Mouse (Mus musculus): ENCODE measurements at regions not wholly inside any gene's neighbourhood (a gene's known extent, or its start where the extent isn't known, plus 50 kb on each side); places are given as distances from the start of the nearest gene placed in this dataset.
"Not testable (repeated sequence)": the region's sequence is repeated elsewhere in the genome, so short reads cannot be mapped to it uniquely, and the experiment has no call there.

- not testable (repeated sequence) for DNase-seq (ENCODE audit: low spot score in 2 of 2)
Measured at GRCm38 (mm10) chr14:14478159-14478558, 77.1 kb downstream of the Olfr721-ps1 start.

GRCm38 (mm10) chr14:14481840-14482239 is 80.7 kb downstream of the Olfr721-ps1 start:
- DNase-seq (ENCODE audit: low spot score in 2 of 2): no peak

- no peak for DNase-seq (ENCODE audit: low spot score in 2 of 2)
Measured at GRCm38 (mm10) chr14:14486356-14486755, 85.3 kb downstream of the Olfr721-ps1 start.

GRCm38 (mm10) chr14:14490501-14490900 is 89.4 kb downstream of the Olfr721-ps1 start:
- DNase-seq (ENCODE audit: low spot score in 2 of 2): no peak

GRCm38 (mm10) chr14:14492041-14492440 is 90.9 kb downstream of the Olfr721-ps1 start:
- DNase-seq (ENCODE audit: low spot score in 2 of 2): no peak

- no peak for DNase-seq (ENCODE audit: low spot score in 2 of 2)
Measured at GRCm38 (mm10) chr14:14511927-14512326, 110.8 kb downstream of the Olfr721-ps1 start.

GRCm38 (mm10) chr14:14513056-14513455 is 112.0 kb downstream of the Olfr721-ps1 start:
- no peak for DNase-seq (ENCODE audit: low spot score in 2 of 2)

GRCm38 (mm10) chr14:14513498-14513897 is 112.4 kb downstream of the Olfr721-ps1 start:
- no peak for DNase-seq (ENCODE audit: low spot score in 2 of 2)

GRCm38 (mm10) chr14:14514440-14515172 is 113.5 kb downstream of the Olfr721-ps1 start:
- no peak for DNase-seq (ENCODE audit: low spot score in 2 of 2)

- no peak for DNase-seq (ENCODE audit: low spot score in 2 of 2)
Measured at GRCm38 (mm10) chr14:14515363-14515762, 114.3 kb downstream of the Olfr721-ps1 start.

- DNase-seq (ENCODE audit: low spot score in 2 of 2): no peak
Measured at GRCm38 (mm10) chr14:14515918-14516317, 114.8 kb downstream of the Olfr721-ps1 start.

- no peak for DNase-seq (ENCODE audit: low spot score in 2 of 2)
Measured at GRCm38 (mm10) chr14:14518027-14518426, 116.9 kb downstream of the Olfr721-ps1 start.

- no peak for DNase-seq (ENCODE audit: low spot score in 2 of 2)
Measured at GRCm38 (mm10) chr14:14518841-14519240, 117.7 kb downstream of the Olfr721-ps1 start.

GRCm38 (mm10) chr14:14520195-14520594 is 119.1 kb downstream of the Olfr721-ps1 start:
- DNase-seq (ENCODE audit: low spot score in 2 of 2): peak in 1 of 2 experiments; percentile 1

GRCm38 (mm10) chr14:14521331-14521730 is 120.2 kb downstream of the Olfr721-ps1 start:
- DNase-seq (ENCODE audit: low spot score in 2 of 2): not testable (repeated sequence)

GRCm38 (mm10) chr14:14525225-14525624 is 124.1 kb downstream of the Olfr721-ps1 start:
- no peak for DNase-seq (ENCODE audit: low spot score in 2 of 2)

GRCm38 (mm10) chr14:14528437-14528836 is 127.3 kb downstream of the Olfr721-ps1 start:
- no peak for DNase-seq (ENCODE audit: low spot score in 2 of 2)

- DNase-seq (ENCODE audit: low spot score in 2 of 2): no peak
Measured at GRCm38 (mm10) chr14:14541206-14541605, 140.1 kb downstream of the Olfr721-ps1 start.

- no peak for DNase-seq (ENCODE audit: low spot score in 2 of 2)
Measured at GRCm38 (mm10) chr14:14541705-14542104, 140.6 kb downstream of the Olfr721-ps1 start.

GRCm38 (mm10) chr14:14544236-14544635 is 143.1 kb downstream of the Olfr721-ps1 start:
- DNase-seq (ENCODE audit: low spot score in 2 of 2): no peak

GRCm38 (mm10) chr14:14552201-14552600 is 149.9 kb upstream of the Slc4a7 start:
- peak in 1 of 2 experiments; percentile 3 for DNase-seq (ENCODE audit: low spot score in 2 of 2)

GRCm38 (mm10) chr14:14574851-14575250 is 127.2 kb upstream of the Slc4a7 start:
- DNase-seq (ENCODE audit: low spot score in 2 of 2): no peak

- no peak for DNase-seq (ENCODE audit: low spot score in 2 of 2)
Measured at GRCm38 (mm10) chr14:14591939-14592338, 110.1 kb upstream of the Slc4a7 start.

- no peak for DNase-seq (ENCODE audit: low spot score in 2 of 2)
Measured at GRCm38 (mm10) chr14:14594753-14595152, 107.3 kb upstream of the Slc4a7 start.

Data from heart, adult 9 months (tissue).